Mouse (Mus musculus): ENCODE measurements around the gene Cltc.

DNA sequence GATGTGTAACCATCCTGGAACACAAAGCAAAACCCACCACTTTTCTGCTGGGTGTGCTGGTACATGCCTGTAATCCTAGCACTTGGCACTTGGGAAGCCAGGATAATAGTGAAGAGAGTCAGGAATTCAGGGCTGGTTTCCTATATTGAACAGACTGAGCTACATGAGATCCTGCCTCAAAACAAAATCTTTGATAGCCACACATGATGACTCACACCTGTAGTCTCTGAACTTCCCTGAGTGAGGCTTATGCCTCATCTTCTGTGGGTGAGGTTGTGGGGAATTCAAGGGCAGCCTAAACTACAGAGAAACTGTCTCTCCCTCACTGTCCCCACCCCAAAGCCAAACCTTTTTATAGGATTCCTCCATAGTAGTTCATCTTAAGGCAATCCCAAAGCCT lies 3.0 kb upstream of the Cltc start:
- TF ChIP-seq CTCF (IDR thresholded peaks at IDR 0.05; ENCODE audit: insufficient read depth, low read depth, low read length) (no peak), POLR2A (IDR thresholded peaks at IDR 0.05; ENCODE audit: insufficient read depth, low read depth, low read length) (no peak)

Measured in olfactory bulb, adult 2 months (tissue).